Mouse (Mus musculus) bone marrow macrophage, adult 2 months (primary cell): ENCODE results near the gene Slc6a2.

Source experiments
- CTCF ChIP-seq: IDR thresholded peaks from 2 replicates; pipeline ENCODE4 v1.5.1; 2012; ENCODE audit warnings: low read depth, mild to moderate bottlenecking, low read length, moderate library complexity
- POLR2A ChIP-seq: IDR thresholded peaks from 2 replicates; pipeline ENCODE4 v1.6.1; 2012; ENCODE audit warnings: mild to moderate bottlenecking, low read depth, low read length, borderline replicate concordance

GRCm38 (mm10) chr8:92950639-92951371, 9.1 kb upstream of the Slc6a2 start:
- TF ChIP-seq POLR2A (no peak), CTCF (no peak)
